Mouse (Mus musculus): ENCODE results near the gene Bcas1.

Gene Bcas1

DNA sequence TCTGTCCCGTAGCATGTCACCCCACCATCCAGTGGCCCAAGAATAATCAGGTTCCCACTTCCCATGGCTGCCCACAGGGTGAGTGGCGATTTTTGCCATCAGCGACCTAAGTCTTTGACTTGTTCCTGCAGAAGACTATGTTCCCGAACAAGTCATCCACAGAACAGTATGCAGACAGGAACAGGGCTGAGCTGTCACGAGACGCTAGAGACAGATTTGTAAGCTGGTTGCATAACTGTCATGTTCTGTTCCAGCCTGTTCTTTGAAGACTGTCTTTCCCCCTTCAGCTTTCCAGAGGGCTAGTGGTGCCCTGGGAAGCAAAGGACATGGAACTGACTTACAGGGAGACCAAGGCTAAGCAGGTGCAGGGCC lies 116.7 kb downstream of the Bcas1 start:
- no peak for DNase-seq (ENCODE audit: low read depth, low spot score)

DNA sequence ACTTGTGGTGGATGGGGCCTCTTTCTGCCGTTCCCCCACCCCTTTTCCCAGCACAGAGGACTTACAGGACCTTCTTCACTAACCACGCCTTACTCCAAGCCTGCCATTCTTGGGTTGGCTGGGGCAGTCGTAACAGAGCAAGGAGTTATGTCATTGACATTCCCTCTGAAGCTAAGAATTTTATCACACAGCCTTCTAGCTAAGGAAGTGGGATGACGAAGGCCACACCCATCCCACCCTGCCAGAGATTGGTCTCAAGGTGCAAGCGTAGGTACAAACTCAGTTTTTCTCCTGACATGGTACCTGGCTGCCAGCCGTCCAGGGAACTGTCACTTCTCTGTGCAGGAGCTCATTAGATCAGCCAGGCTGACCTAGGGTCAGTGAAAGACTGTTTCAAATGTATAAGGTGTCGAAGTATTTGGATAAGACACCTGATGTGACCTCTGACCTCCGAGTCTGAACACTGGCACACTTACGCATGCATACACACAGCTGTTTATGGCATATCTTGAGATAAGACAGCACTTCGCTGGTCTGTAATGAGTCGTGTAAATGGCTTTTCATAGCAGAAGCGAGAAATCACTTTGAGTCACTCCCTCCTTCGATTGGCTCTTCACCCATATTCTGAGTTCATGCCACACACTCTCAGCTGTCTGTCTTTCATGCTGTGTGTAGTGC lies 117.2 kb downstream of the Bcas1 start:
- DNase-seq (ENCODE audit: low read depth, low spot score): no peak

DNA sequence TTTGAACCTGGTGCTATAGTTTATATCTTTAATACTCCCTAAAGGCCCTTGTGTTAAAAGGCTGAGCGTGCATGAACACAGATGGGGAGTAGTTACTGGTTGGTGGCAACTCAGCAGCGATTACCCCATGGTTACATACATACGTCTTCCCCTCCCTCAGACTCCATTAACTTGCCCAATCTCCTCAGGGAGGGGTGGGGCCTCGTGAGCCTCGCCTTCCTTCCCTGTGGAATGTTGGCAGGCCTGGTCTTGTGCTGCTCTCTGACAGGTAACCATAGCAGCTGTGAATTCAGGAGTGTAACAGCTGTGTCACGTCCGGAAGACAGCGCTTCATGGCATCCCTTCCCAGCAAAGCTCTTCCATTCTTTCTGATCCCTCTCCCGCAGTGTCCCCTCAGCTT lies 118.7 kb downstream of the Bcas1 start:
- no peak for DNase-seq (ENCODE audit: low read depth, low spot score)

DNA sequence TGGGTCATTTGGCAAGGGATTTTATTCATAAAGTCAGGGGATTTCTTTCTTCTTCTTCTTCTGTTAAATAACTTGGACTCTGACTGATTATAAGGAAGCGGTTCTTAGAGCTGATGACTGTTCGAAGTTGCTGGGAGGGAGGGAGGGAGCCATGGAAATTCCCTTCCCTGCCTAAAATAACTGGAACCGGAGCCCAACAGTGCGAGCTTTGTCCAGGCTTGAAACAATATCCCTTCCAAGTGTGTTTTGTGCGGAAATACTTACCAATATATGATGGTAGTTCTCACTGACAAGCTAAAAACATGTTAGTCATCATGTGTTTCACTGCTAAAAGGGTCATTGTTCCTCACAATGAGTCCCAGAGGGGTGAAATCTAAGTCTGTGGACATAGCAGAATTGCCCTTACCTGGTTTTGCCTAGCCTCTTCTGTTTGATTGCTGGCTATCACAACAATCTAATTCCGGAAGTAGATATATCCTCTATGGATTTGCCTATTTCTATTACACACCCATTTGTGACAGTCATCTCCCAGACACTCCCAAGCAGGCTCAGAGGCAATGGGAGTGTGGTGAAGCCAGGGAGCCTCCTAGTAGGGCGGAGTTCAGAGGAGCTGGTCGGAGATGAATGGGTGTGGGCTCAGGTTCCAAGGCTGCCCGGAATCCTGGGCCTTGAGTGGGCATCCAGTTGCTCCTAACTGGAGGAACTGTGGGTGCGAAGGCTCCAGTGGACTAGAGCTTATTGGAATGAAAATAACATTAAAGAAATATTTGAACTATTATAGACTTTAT lies 119.4 kb downstream of the Bcas1 start:
- DNase-seq (ENCODE audit: low read depth, low spot score): peak; percentile 10

DNA sequence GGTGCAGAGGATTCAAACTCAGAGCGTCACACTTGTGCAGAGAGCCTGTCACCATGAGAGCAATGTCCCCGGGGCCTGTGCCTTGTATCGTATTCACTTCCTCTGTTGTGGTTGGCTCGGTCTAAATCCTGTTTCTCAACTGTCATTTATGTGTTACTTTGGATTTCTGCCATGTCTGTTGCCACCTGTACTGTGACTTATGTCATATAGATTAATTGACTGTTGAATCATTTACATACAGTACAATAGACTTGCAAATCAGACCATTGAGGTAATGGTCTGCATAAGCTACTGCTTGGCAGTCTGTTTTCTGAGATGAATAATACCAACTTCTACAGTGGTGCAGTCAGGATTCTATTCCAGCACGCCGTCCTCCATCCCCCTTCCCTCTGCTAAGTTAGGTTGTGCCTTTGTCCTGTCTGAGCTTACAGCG lies 120.0 kb downstream of the Bcas1 start:
- DNase-seq (ENCODE audit: low read depth, low spot score): no peak

DNA sequence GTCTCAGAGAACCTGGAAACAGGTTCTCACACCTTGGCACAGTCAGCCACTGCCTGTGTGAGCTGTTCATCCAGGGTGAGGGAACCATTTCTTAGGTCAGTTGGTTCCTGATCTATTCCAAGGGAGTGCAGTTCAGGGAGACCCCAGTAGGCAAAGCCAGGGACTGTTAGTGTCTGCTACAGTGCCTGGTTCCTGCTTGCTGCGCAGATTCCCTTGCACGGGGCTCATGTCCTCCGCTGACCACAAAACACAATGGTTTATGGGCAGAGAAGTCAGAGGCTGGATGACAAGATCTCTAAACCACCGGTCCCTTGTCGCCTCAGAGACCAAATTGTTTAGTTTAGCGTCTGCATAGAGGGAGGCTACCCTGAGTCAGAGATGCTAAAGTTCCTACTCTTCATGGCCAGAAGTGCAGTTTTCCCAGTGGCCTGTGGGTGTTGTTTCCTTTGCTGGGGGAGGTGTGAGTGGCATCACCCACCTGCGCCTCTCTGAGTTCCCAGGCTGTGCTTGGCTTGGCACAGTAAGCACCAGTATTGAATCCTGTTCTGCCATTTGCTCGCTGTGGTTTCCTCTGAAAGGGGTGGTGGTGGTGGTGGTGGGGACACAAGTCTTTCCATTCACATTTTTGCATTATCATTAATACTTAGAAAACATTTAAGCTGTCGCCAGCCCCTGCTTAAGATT lies 120.9 kb downstream of the Bcas1 start:
- no peak for DNase-seq (ENCODE audit: low read depth, low spot score)

DNA sequence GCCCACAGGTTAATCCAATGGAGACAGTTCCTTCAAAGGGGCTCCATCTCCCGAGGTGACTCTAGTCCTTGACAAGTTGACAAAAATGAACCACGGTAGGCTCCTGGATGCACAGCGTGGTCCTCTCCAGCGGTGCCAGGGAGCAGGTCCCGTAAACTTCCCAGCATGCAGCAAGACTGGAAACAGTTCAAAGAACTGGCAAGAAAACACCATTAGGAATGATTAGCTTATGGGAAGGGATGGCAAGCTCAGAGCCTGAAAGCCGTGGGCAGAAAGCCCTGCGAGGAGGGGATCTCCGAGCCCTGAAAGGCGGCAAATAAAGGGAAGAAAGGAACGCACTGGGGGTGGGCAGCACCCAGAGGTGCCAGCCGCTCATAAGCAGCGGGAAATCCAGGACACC lies 122.9 kb downstream of the Bcas1 start:
- no peak for DNase-seq (ENCODE audit: low read depth, low spot score)

DNA sequence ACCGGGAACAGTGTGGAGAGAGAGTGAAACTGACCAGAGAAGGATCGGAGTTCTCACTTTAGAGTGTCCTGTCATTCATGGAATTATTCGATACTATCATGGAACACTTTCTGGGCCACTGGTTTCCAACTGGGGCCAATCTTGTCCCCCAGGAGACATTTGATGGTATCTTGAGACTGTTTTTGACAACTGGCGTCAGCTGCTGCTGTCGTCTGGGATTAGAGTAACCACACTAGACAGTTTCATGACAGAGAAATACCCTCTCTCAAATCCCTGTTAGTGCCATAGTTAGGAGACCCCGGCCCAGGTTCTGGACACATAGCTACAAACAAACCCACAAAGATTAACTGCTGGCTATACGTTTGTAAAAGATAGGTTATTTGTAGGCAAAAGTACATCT lies 124.0 kb downstream of the Bcas1 start:
- DNase-seq (ENCODE audit: low read depth, low spot score): no peak

DNA sequence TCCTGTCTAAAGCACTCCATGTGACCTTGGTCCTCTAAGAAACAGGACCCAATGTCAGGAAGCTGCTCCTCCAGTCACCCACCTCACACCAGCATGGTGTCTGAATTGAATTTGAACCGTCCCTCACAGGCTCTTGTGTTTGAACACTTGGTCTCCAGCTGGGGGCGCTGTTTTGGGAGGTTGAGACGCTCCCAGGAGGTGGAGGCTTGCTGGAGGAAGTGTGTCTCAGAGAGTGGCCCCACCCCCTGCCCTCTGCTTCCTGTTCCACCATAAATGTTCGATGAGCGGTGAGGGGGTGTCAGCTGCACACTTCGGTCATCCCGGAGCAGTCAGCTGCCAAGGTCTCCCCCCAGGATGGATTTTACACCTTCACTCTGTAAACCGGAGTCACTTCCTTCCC lies 124.8 kb downstream of the Bcas1 start:
- DNase-seq (ENCODE audit: low read depth, low spot score): no peak

Data from 3T3-L1 (cell line).